Mouse (Mus musculus) Patski (cell line): Measurements from ENCODE around the gene Spata46. TPM values are rescaled to one million over a fixed set of nuclear protein-coding genes. Genes with fewer than 3 reads are reported as not detected.

Experiments used
- ATAC-seq: fragments of 100-300 bp; one replicate; pipeline ENCODE4 v1.8.0; 2021
- CTCF ChIA-PET: fragments of 350-600 bp; sonication (Branson Sonifier 250); formaldehyde crosslinking; loops from one replicate; lab custom pipeline; 2022; ENCODE audit warnings: inconsistent platforms; lab: Charles Lee
- POLR2A ChIA-PET: fragments of 350-600 bp; sonication (Branson Sonifier 250); formaldehyde crosslinking; loops from one replicate; lab custom pipeline; 2022; ENCODE audit warnings: antibody characterized with exemption, inconsistent platforms; lab: Charles Lee
- DNase-seq: peaks from one replicate; pipeline ENCODE4 v3.0.0-alpha.2; 2011; ENCODE audit warnings: low read depth, low spot score
- H3K27me3 ChIP-seq: fragments of 371-371 bp; one replicate; pipeline ENCODE4 v1.5.1; 2021
- CTCF ChIP-seq: fragments of 100-300 bp; IDR thresholded peaks from one replicate; pipeline ENCODE4 v1.5.1; 2021
- in situ Hi-C: fragments of 300-500 bp; cut with MboI; formaldehyde crosslinking; loops from 3 replicates; pipeline ENCODE4 v1.11.1; 2018; ENCODE audit warnings: low pct_unique_long_range_greater_than_20kb, mixed read lengths
- polyA plus RNA-seq: library from polyadenylated mRNA; unstranded; gene quantifications from one replicate; pipeline ENCODE4 v1.2.3, GENCODE M21; 2021

Gene Spata46
- polyA plus RNA-seq, 1 experiment from 2014 or later, result 0.36 TPM

DNA sequence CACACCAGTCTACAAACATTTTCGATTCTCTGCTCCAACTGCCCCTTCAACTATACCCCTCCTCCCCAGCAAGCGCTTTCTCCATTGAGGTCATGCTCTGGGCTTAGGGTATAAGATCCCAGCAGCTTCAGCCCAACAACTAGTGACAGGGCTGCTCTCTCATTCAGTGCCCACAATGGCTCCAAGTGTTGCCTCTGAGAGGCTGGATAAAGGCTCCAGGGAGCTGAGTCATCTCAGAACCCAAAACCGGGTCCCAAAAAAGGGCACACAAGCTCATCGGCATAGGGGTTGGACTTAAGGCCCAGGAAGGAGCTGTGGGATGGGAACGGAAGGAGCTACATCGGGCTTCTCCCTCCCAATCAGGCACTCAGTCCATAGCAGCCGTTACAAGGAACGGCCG lies 6.9 kb upstream of the Spata46 start:
- in situ Hi-C loops, result no loop called here
- H3K27me3 ChIP-seq, result no peaks in the 10 kb centered on the region
- POLR2A ChIA-PET, result no interaction called here
- DNase-seq (no peak), ATAC-seq (no peak)
- CTCF ChIA-PET, result interaction anchor here (1.1 kb wide), 1 partner anchor 311 kb away, joined by 3 read pairs; no protein-coding TSS in a partner anchor
- TF ChIP-seq CTCF, result no peak

DNA sequence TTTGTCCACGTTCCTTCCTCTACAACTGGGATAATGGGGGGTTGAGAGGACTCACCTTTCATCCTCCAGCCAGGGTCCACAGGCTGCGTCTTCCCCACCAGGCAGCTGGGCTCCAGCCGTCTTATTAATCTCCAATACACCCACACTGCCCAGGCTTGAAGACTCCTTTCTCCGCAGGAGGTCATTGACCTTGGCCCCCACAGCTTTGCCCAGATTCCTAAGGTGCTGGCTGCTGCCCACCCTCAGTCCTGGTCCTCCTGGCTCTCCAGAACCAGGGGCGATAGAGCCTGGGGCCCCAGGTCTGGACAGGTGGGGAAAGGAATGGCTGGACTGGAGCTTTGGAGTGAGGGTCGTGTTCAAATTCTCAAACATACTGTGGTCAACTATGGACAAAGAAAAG lies 6.1 kb upstream of the Spata46 start:
- DNase-seq, result no peak
- H3K27me3 ChIP-seq, result no peaks in the 10 kb centered on the region
- ATAC-seq, result no peak
- no peak for TF ChIP-seq CTCF
- POLR2A ChIA-PET, result no interaction called here
- CTCF ChIA-PET, result interaction anchor here (1.1 kb wide), 1 partner anchor 310 kb away, joined by 3 read pairs; no protein-coding TSS in a partner anchor
- in situ Hi-C loops, result no loop called here

DNA sequence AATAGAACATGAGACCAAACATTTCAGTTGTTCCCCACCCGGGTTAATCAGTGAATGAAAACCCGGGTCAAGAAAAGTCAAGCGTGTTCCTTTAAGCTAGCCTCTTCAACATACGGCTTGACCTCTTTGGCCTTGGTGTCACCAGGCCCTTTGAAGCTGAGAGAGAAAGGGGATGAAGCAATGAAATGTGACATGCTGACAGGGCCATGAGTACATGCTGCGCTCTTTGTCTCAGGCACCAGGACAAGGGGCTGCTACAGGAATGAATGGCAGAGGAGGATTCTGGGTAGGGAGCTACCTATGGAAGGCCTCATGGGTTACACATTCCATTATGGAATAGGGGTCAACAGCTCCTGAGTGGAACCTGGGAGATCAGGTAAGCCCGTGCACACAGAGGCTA lies 5.5 kb upstream of the Spata46 start:
- no peak for TF ChIP-seq CTCF
- in situ Hi-C loops, result no loop called here
- H3K27me3 ChIP-seq, result no peaks in the 10 kb centered on the region
- CTCF ChIA-PET, result no interaction called here
- DNase-seq (no peak), ATAC-seq (no peak)
- POLR2A ChIA-PET, result interaction anchor here (1.1 kb wide), 1 partner anchor 10 kb away, joined by 3 read pairs; no protein-coding TSS in a partner anchor

DNA sequence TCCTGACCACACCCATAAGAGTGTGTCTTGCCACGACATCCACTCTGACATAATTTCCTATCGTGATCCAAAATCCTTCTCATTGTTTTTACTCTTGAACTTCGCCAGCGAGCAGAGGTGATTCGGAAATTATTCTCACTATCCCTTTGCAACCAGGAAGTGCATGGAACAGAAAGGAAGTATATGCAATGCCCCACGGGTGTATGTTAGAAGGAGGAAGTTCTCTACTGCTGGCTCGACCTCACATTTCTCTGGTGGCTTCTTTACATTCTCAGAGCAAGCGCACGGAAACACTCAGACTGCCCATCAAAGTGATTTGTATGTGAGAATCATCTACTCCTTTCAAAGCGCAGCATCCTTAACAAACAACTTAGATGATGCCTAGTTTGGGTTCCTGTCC lies 3.6 kb upstream of the Spata46 start:
- no peaks in the 10 kb centered on the region for H3K27me3 ChIP-seq
- ATAC-seq (no peak), DNase-seq (no peak)
- ChIA-PET POLR2A (no interaction called here), CTCF (no interaction called here)
- in situ Hi-C loops, result no loop called here
- no peak for TF ChIP-seq CTCF

DNA sequence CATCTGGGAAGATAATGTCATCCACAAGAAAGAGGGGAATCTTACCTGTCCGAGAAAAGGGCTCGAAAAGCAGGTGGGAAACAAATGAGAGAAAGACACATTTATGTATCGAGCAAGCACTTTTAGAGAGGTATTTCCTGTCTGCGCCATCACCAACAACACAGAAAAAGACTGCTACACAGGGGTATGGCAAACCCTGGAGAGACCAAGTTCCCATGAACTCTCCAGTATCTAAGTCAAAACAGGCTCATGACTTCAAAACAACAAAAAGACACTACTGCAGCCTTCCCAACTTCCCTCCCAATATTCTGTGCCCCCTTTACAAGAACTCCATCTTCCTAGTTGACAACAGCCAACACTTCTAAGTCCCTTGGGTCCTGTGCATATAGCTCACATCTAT lies 2.4 kb upstream of the Spata46 start, which contains the start of gene Gm7694:
TSS of gene Gm7694 (minus strand) at position 101 of the 400 bp plus-strand sequence.
- no peaks in the 10 kb centered on the region for H3K27me3 ChIP-seq
- ATAC-seq, result no peak
- ChIA-PET CTCF (no interaction called here), POLR2A (no interaction called here)
- no peak for TF ChIP-seq CTCF
- in situ Hi-C loops, result no loop called here
- DNase-seq, result no peak

DNA sequence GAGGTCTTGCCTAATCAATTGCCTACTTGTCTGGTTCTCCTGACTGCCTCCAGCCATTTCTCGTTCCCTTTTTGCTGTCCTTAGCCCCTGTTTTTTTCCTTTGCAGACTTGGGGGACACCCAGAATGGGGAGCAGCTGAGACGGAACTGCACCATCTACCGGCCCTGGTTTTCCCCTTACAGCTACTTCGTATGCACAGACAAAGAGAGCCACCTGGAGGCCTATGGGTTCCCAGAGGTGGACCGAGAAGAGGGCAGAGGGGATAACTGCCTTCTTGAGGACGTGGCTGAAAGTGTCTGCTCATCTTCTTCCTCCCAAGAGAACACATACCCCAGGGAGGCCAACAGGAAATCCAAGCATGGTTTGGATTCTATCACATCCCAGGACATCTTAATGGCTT lies 2.8 kb downstream of the Spata46 start:
- no peak for TF ChIP-seq CTCF

DNA sequence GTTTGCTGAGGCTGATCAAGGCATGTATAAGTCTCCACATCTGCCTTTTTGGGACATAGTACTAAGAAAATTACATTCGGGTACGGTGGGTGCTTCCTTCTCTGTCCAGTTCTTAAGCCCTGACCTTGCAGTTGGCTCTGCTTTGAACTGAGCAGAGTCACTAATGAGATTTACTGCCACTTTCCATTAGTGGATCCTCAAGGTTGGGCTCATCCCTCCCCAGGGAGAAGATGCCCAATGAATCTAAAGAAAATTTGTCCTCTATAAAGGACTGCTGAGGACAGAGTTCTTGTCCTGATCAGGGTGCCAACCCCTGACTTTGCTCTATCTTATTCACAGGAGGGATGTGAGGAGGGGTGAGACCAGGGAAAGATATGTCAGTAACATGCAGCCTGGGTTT lies 13.4 kb downstream of the Spata46 start:
- ChIA-PET CTCF (no interaction called here), POLR2A (no interaction called here)
- no peaks in the 10 kb centered on the region for H3K27me3 ChIP-seq
- DNase-seq (no peak), ATAC-seq (no peak)
- no peak for TF ChIP-seq CTCF
- in situ Hi-C loops, result no loop called here

More for the DNA sequence above, 2.8 kb downstream of the Spata46 start:
- ChIA-PET POLR2A (no interaction called here), CTCF (no interaction called here)
- ATAC-seq (no peak), DNase-seq (no peak)
- H3K27me3 ChIP-seq, result no peaks in the 10 kb centered on the region
- in situ Hi-C loops, result no loop called here

DNA sequence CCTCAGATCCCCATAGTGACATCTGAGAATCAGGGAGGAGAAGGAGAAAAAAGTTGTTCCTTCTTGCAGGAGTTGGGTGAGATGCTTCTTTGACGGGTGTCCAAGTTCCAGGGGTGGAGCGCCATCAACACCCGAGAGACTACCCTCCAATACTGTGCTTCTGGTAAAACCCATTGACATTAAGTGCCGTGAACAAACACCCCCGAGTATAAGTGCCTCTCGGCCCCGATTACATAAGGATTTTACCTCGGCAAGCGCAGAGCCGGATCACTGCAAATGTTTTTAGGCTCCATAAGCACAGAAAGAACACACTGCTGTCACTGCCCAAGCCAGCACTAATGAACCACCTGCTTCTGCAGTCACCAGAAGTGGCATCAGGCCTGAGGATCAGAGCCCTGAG lies 14.4 kb downstream of the Spata46 start:
- ChIA-PET CTCF (no interaction called here), POLR2A (no interaction called here)
- DNase-seq (no peak), ATAC-seq (no peak)
- TF ChIP-seq CTCF, result no peak
- in situ Hi-C loops, result no loop called here
- H3K27me3 ChIP-seq, result no peaks in the 10 kb centered on the region

DNA sequence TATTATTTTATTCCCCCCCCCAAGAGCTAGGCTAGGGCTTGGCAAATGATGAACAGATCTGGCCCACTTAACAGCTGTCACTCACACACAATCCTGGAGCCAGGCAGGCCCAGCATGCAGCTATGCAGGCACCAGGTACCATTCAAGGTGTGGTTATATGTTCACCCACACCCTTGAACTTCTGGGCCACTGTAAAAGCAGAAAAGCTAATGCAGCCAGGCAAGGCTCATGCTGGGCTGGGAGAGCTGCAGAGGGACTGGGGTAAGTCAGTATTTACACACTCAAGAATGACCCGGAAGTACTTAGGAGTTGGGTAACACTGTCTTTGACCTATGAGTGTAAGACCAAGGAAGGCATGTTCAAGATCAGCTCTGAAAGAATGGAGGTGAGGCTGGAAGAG lies 15.7 kb downstream of the Spata46 start:
- POLR2A ChIA-PET, result no interaction called here
- in situ Hi-C loops, result no loop called here
- DNase-seq (no peak), ATAC-seq (no peak)
- TF ChIP-seq CTCF, result no peak
- no peaks in the 10 kb centered on the region for H3K27me3 ChIP-seq
- CTCF ChIA-PET, result no interaction called here

DNA sequence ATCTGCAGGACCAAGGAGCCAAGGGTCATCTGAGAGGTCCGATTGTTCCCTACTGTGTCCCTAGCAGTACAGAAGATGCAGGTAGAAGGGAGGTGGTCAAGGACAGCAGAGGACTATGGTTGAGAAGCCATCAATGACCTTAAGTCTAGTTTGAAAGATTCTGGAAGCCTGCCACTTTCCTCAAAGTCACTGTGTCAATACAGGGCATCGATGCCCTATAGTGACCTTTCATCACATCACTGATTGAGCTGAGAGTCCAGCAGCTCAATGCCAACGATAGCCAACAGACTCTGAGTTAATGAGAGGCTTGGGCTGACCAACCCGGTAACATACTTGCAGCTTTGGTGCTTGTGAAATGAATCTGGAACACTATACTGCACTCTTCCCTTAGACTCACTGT lies 16.7 kb downstream of the Spata46 start:
- H3K27me3 ChIP-seq, result no peaks in the 10 kb centered on the region
- CTCF ChIA-PET, result no interaction called here
- in situ Hi-C loops, result no loop called here
- no peak for TF ChIP-seq CTCF
- POLR2A ChIA-PET, result no interaction called here
- no peak for DNase-seq
- ATAC-seq, result no peak

DNA sequence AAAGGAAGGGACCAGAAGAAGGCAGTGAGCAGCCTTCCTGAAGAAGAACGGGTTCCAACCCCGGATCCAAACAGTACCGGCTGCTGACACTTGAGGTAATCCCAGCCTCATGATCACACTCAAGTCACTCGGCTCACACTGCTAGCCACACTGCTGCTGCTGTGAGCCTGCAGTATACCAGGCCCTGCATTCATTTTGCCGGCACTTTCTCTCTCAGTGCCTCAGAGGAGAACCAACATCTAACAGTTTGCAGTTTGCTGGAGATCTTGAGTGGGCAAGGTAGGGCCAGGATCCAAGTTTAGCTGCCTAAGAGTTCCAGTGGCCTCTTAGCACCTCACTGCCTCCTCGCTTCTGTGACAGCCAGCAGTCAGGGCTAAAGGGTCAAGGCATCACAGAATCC lies 23.3 kb downstream of the Spata46 start:
- H3K27me3 ChIP-seq, result no peaks in the 10 kb centered on the region
- no peak for TF ChIP-seq CTCF
- ATAC-seq, result no peak
- POLR2A ChIA-PET, result no interaction called here
- no peak for DNase-seq
- CTCF ChIA-PET, result no interaction called here
- in situ Hi-C loops, result no loop called here

DNA sequence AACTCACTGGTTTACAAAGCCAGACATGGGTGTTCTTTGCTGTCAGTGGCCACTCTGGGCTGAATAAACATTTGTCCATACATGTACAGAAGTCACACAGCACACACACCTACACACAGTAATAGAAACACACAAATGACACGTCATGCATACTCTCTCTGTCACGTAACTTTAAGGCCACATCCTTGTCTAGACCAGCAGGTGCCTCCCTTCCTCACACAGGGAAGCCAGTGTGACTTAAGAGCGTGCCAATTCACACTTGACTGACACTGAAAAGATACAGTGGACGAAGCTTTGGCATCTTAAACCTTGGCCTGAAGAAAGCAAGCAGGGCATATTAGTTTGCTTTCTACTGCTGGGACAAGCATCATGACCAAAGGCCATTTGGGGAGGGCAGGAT lies 24.2 kb downstream of the Spata46 start:
- no peaks in the 10 kb centered on the region for H3K27me3 ChIP-seq
- ChIA-PET POLR2A (no interaction called here), CTCF (no interaction called here)
- DNase-seq (no peak), ATAC-seq (no peak)
- no peak for TF ChIP-seq CTCF
- in situ Hi-C loops, result no loop called here
